In genomic region chr14:49311548-49311947, GRCm38 (mm10) we compare ENCODE assay signal across 15 mouse cellular contexts.
"Had no signal": no experiment of that assay in that cellular context is flagged by ENCODE, and none has a peak within 500 bp of the region (broad histone marks: within the 10 kb centered on the region; RNA-seq: fewer than 3 reads in every experiment).

No protein-coding gene starts in this region.

- H3K4me3 ChIP-seq: midbrain, embryonic 10.5 days; midbrain, embryonic 13.5 days; midbrain, embryonic 15.5 days; myocyte; neural tube, embryonic 12.5 days; stomach, embryonic 15.5 days had no signal

- H3K27ac ChIP-seq: midbrain, embryonic 13.5 days; midbrain, embryonic 15.5 days; neural tube, embryonic 12.5 days; stomach, embryonic 15.5 days; stomach, postnatal 0 days had no signal

- H3K9me3 ChIP-seq: midbrain, embryonic 10.5 days; midbrain, embryonic 13.5 days; midbrain, embryonic 15.5 days; neural tube, embryonic 12.5 days; stomach, embryonic 15.5 days had no signal

- H3K9ac ChIP-seq: lung, embryonic 14.5 days; midbrain, embryonic 13.5 days; midbrain, embryonic 15.5 days; neural tube, embryonic 12.5 days; stomach, embryonic 15.5 days had no signal

- H3K4me2 ChIP-seq: lung, embryonic 14.5 days; midbrain, embryonic 13.5 days; midbrain, embryonic 15.5 days; neural tube, embryonic 12.5 days; stomach, embryonic 15.5 days had no signal

- H3K27me3 ChIP-seq: midbrain, embryonic 15.5 days; neural tube, embryonic 12.5 days; stomach, embryonic 15.5 days had no signal

- H3K36me3 ChIP-seq: midbrain, embryonic 10.5 days; midbrain, embryonic 13.5 days; midbrain, embryonic 15.5 days; neural tube, embryonic 12.5 days; stomach, embryonic 15.5 days had no signal

- H3K4me1 ChIP-seq: neural tube, embryonic 12.5 days had no signal

- DNase-seq: lung, adult 18-20 months; lung, postnatal 10 days; lung, postnatal 4 days; right cerebral cortex, postnatal 14 days; thymus, adult 2 months; thymus, postnatal 25 days; thymus, postnatal 4 days had no signal
